Mouse (Mus musculus) E14TG2a.4 (cell line): ENCODE measurements at regions not wholly inside any gene's neighbourhood (a gene's known extent, or its start where the extent isn't known, plus 50 kb on each side); places are given as distances from the start of the nearest gene placed in this dataset.

Experiments used
- H3K27me3 ChIP-seq: 2 replicates; pipeline ENCODE4 v1.6.1; 2014; ENCODE audit warnings: low read length, control low read depth; ENCODE audit not compliant: insufficient read depth
- H3K36me3 ChIP-seq: 2 replicates; pipeline ENCODE4 v1.6.1; 2014; ENCODE audit warnings: low read length, control low read depth; ENCODE audit not compliant: insufficient read depth
- H3K4me1 ChIP-seq: replicated peaks from 2 replicates; pipeline ENCODE4 v1.6.1; 2014; ENCODE audit warnings: low read depth, low read length, control low read depth
- H3K4me3 ChIP-seq: replicated peaks from 2 replicates; pipeline ENCODE4 v1.5.1; 2014; ENCODE audit warnings: mild to moderate bottlenecking, low read length
- H3K9me3 ChIP-seq: 2 replicates; pipeline ENCODE4 v1.6.1; 2014; ENCODE audit warnings: low read length, control low read depth
- CTCF ChIP-seq: conservative IDR thresholded peaks from 2 replicates; pipeline ENCODE4 v1.5.1; 2014; ENCODE audit warnings: low read length
- NANOG ChIP-seq: IDR thresholded peaks from 2 replicates; pipeline ENCODE4 v1.6.1; 2014; ENCODE audit warnings: borderline replicate concordance, low read length, mixed read lengths
- POU5F1 ChIP-seq: IDR thresholded peaks from 2 replicates; pipeline ENCODE4 v1.6.1; 2014; ENCODE audit warnings: low read length, borderline replicate concordance

GRCm38 (mm10) chr13:110667276-110667956, 272.6 kb downstream of the Plk2 start:
- H3K9me3 ChIP-seq: no peaks in the 10 kb centered on the region
- no peak for TF ChIP-seq NANOG
- no peak for TF ChIP-seq CTCF
- TF ChIP-seq POU5F1: no peak
- no peaks in the 10 kb centered on the region for H3K36me3 ChIP-seq
- H3K4me1 ChIP-seq: no peaks in the 10 kb centered on the region
- no peaks in the 10 kb centered on the region for H3K27me3 ChIP-seq
- no peak overlapping the region for H3K4me3 ChIP-seq

- Histone ChIP-seq H3K27me3 (no peaks in the 10 kb centered on the region), H3K9me3 (no peaks in the 10 kb centered on the region), H3K36me3 (no peaks in the 10 kb centered on the region), H3K4me3 (no peak overlapping the region), H3K4me1 (no peaks in the 10 kb centered on the region)
- no peak for TF ChIP-seq POU5F1
- no peak for TF ChIP-seq CTCF
- no peak for TF ChIP-seq NANOG
Measured at GRCm38 (mm10) chr13:110673536-110673935, 278.7 kb downstream of the Plk2 start.

- no peak overlapping the region for H3K4me3 ChIP-seq
- no peaks in the 10 kb centered on the region for H3K9me3 ChIP-seq
- H3K27me3 ChIP-seq: no peaks in the 10 kb centered on the region
- H3K4me1 ChIP-seq: no peaks in the 10 kb centered on the region
- H3K36me3 ChIP-seq: no peaks in the 10 kb centered on the region
- TF ChIP-seq NANOG (no peak), POU5F1 (no peak), CTCF (no peak)
Measured at GRCm38 (mm10) chr13:110683259-110684041, 288.6 kb downstream of the Plk2 start.

GRCm38 (mm10) chr13:110688796-110689195, 293.9 kb downstream of the Plk2 start:
- no peaks in the 10 kb centered on the region for H3K4me1 ChIP-seq
- H3K36me3 ChIP-seq: no peaks in the 10 kb centered on the region
- H3K27me3 ChIP-seq: no peaks in the 10 kb centered on the region
- no peak for TF ChIP-seq NANOG
- no peak for TF ChIP-seq CTCF
- no peak for TF ChIP-seq POU5F1
- H3K9me3 ChIP-seq: no peaks in the 10 kb centered on the region
- no peak overlapping the region for H3K4me3 ChIP-seq

GRCm38 (mm10) chr13:110690501-110691255, 295.8 kb downstream of the Plk2 start:
- no peaks in the 10 kb centered on the region for H3K4me1 ChIP-seq
- no peak overlapping the region for H3K4me3 ChIP-seq

GRCm38 (mm10) chr13:110692696-110693095, 297.9 kb downstream of the Plk2 start:
- Histone ChIP-seq H3K9me3 (no peaks in the 10 kb centered on the region), H3K27me3 (no peaks in the 10 kb centered on the region), H3K4me3 (no peak overlapping the region), H3K4me1 (0 out of 2 replicates have a peak, but pooled peaks cover 3% of the 10 kb centered on the region), H3K36me3 (no peaks in the 10 kb centered on the region)
- TF ChIP-seq POU5F1 (no peak), NANOG (no peak), CTCF (no peak)

More at GRCm38 (mm10) chr13:110690501-110691255, 295.8 kb downstream of the Plk2 start:
- Histone ChIP-seq H3K36me3 (no peaks in the 10 kb centered on the region), H3K9me3 (no peaks in the 10 kb centered on the region), H3K27me3 (no peaks in the 10 kb centered on the region)
- no peak for TF ChIP-seq POU5F1
- TF ChIP-seq CTCF: no peak
- no peak for TF ChIP-seq NANOG

GRCm38 (mm10) chr13:110694876-110695275, 300.0 kb downstream of the Plk2 start:
- Histone ChIP-seq H3K36me3 (no peaks in the 10 kb centered on the region), H3K9me3 (no peaks in the 10 kb centered on the region), H3K27me3 (no peaks in the 10 kb centered on the region), H3K4me1 (0 out of 2 replicates have a peak, but pooled peaks cover 3% of the 10 kb centered on the region), H3K4me3 (no peak overlapping the region)
- TF ChIP-seq CTCF (no peak), POU5F1 (no peak), NANOG (no peak)

- H3K36me3 ChIP-seq: no peaks in the 10 kb centered on the region
- H3K4me3 ChIP-seq: no peak overlapping the region
- H3K9me3 ChIP-seq: no peaks in the 10 kb centered on the region
- 0 out of 2 replicates have a peak, but pooled peaks cover 3% of the 10 kb centered on the region for H3K4me1 ChIP-seq
- H3K27me3 ChIP-seq: no peaks in the 10 kb centered on the region
- TF ChIP-seq NANOG: no peak
- no peak for TF ChIP-seq CTCF
- no peak for TF ChIP-seq POU5F1
Measured at GRCm38 (mm10) chr13:110696549-110696948, 301.7 kb downstream of the Plk2 start.
